Mouse (Mus musculus): ENCODE measurements at regions not wholly inside any gene's neighbourhood (a gene's known extent, or its start where the extent isn't known, plus 50 kb on each side); places are given as distances from the start of the nearest gene placed in this dataset.

DNA sequence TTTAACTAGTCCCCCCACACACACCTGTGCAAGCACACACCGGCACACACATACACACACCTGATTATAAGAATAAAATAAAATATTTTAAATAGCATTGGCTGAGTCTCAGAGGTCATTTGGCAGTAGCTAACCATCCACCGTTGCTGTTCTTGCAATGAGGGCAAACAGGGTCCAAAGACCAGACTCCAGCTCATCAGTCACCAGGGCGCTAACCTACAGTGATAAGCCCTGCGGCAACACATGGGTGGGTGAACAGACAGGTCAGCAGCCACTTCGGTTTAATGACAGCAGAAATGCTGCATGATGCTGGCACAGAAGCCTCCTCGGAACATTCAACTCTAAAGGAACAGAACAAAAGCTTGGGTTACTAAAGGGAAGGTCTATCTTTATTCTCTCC is 54.9 kb downstream of the Tas2r134 start:
- no peak for DNase-seq (ENCODE audit: extremely low spot score, low read depth, low spot score)

- no peak for DNase-seq (ENCODE audit: extremely low spot score, low read depth, low spot score)
Observed at GRCm38 (mm10) chr2:51682745-51683144, 55.4 kb downstream of the Tas2r134 start.

DNA sequence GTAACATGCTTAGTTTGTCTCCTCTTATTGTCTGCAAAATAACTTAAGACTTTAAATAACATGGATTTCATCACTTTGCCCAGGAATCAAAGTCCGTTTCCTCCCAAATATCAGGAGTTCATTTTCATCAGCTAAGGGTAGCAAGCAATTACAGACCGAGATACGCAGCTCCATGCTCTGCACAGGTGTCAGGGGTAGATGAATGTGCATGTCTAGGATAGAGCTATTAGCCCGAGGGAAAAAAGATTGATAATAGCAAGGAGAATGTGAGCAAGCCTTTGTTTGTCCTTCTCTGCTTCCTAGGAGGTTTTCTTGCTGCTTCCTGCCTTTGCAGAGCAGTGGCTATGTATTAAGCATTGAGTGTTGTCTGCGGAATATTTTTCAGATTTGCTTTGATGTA is 77.8 kb downstream of the Tas2r134 start:
- DNase-seq (ENCODE audit: extremely low spot score, low read depth, low spot score): no peak

DNA sequence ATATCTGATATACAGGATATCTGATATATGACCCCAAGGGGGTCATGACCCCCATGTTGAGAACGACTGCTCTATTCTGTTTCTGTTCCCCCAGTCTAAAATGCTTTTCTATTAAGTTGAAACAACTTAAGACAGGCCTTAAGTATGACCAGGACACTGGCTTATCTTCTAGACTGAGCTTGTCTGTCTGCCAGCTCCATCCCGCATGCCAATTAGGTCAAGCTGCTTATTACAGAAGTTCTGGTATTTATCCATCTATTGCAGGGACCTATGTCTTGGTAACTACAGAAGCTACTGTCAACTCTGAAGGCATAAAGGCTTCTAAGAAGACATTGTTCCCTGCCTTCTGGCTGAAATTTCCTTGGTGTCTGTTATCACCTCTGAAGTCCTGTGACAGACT is 81.4 kb downstream of the Tas2r134 start:
- DNase-seq (ENCODE audit: extremely low spot score, low read depth, low spot score): no peak

DNA sequence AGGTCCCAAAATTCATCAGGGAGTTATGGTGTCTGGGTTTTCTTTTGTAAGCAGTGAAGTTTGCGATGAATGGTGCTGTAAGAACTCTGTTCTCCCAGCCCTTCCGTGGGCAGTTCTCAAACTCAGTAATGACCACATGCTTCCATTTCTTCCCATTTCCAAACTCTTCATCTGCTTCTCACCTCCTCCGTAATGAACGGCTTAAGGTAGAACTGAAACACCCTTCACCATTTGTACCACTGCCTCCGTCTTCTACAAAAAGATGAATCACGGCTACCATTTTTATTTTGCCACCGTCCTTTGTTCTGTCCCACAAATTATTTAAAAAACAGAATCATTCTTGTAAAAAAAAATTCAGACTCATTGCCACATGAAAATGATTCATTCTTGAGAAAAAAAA is 85.3 kb downstream of the Tas2r134 start:
- no peak for DNase-seq (ENCODE audit: extremely low spot score, low read depth, low spot score)

GRCm38 (mm10) chr2:51730805-51731204 is 103.5 kb downstream of the Tas2r134 start:
- DNase-seq (ENCODE audit: extremely low spot score, low read depth, low spot score): no peak

DNA sequence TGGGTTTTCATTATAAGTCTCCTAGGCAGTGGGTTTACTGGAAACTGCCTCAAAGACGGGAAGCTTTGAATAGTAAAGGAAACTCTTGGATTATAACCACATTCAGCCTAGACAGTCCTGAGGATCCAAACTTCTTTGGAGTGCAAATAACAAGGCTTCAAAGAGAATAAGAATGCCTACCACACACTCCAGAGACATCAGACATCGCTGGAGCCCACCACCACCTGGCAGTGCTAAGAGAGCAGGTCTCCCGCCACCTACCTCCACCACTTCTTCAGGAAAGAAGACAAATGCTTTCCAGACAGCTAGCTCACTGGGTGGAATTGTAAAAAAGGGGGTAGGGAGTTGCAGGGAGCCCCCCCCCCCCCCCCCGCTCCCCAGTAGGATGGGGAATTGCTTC is 104.4 kb downstream of the Tas2r134 start:
- DNase-seq (ENCODE audit: extremely low spot score, low read depth, low spot score): no peak

DNA sequence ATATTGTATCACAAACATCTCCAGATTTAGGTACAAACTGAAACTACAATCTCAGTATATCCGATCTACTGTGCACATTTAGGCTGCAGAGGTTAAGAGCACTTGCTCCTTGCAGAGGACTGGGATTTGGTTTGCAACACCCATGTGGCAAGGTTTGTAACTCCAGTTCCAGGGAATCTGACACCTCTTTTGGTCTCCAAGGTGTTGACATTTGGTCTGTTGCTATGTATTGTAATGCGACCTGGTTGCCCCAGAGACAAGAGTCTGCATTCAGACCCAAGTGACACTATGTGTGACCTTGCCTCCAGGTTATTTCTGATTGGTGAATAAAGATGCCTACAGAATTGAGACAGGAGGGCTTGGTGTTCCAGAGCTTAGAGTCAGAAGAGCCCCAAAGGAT is 105.0 kb downstream of the Tas2r134 start:
- DNase-seq (ENCODE audit: extremely low spot score, low read depth, low spot score): no peak

- DNase-seq (ENCODE audit: extremely low spot score, low read depth, low spot score): no peak
Observed at GRCm38 (mm10) chr2:51733218-51733617, 105.9 kb downstream of the Tas2r134 start.

- no peak for DNase-seq (ENCODE audit: extremely low spot score, low read depth, low spot score)
Observed at GRCm38 (mm10) chr2:51736452-51736851, 109.1 kb downstream of the Tas2r134 start.

- no peak for DNase-seq (ENCODE audit: extremely low spot score, low read depth, low spot score)
Observed at GRCm38 (mm10) chr2:51747675-51748319, 120.5 kb downstream of the Tas2r134 start.

- no peak for DNase-seq (ENCODE audit: extremely low spot score, low read depth, low spot score)
Observed at GRCm38 (mm10) chr2:51749247-51749646, 121.9 kb downstream of the Tas2r134 start.

DNA sequence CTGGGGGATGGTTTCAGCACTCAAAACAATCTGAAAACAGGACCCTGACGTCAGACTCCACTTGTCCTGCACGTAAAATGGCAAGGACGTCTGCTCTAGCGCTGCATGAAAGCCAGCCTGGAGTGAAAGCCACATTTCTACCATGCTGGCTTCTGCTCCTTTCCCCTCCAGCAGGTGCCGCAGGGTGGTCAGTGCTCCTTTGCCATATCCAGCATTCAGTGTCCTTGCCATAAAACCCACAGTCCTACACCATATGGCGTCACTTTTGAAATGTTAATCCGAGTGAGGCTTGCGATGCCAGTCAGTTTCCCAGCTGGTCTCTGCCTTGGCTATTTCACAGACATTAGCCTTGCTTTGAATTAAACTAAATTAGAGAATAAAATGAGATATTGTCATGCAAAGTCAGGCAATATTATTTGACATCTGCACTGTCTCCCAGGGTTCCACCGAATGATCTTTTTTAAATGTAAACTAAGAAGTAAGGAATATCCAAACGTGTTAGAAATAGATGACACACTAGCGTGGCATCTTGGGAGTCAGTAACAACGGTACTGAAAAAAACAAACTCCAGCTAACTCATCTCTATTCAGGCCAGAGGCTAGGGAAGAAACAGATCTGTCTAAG is 125.7 kb downstream of the Tas2r134 start:
- no peak for DNase-seq (ENCODE audit: extremely low spot score, low read depth, low spot score)

GRCm38 (mm10) chr2:51753565-51754031 is 126.3 kb downstream of the Tas2r134 start:
- DNase-seq (ENCODE audit: extremely low spot score, low read depth, low spot score): no peak

GRCm38 (mm10) chr2:51757361-51757760 is 130.1 kb downstream of the Tas2r134 start:
- DNase-seq (ENCODE audit: extremely low spot score, low read depth, low spot score): no peak

- DNase-seq (ENCODE audit: extremely low spot score, low read depth, low spot score): no peak
Observed at GRCm38 (mm10) chr2:51758093-51758492, 130.8 kb downstream of the Tas2r134 start.

- DNase-seq (ENCODE audit: extremely low spot score, low read depth, low spot score): no peak
Observed at GRCm38 (mm10) chr2:51762866-51763265, 135.6 kb downstream of the Tas2r134 start.

- no peak for DNase-seq (ENCODE audit: extremely low spot score, low read depth, low spot score)
Observed at GRCm38 (mm10) chr2:51767507-51768135, 140.3 kb downstream of the Tas2r134 start.

- no peak for DNase-seq (ENCODE audit: extremely low spot score, low read depth, low spot score)
Observed at GRCm38 (mm10) chr2:51768298-51769271, 141.3 kb downstream of the Tas2r134 start.

DNA sequence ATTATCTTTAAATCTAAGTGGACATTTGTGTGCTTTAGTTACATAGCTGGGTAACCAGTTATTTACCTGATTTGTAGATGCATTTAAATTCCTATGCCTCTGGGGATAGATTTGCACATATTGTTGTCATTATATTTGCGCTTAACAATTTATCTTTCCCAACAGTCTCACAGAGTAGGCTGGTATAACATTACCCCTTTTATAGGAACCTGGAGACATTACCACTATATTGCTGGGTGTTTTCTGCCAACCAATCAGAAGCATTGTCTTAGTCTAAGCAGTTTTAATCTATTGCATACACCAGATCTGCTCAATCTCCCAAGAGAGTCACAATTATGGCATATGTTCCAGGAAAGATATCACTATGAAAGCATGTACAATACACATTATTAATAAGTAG is 149.8 kb downstream of the Rbm43 start:
- no peak for DNase-seq (ENCODE audit: extremely low spot score, low read depth, low spot score)

- DNase-seq (ENCODE audit: extremely low spot score, low read depth, low spot score): no peak
Observed at GRCm38 (mm10) chr2:51788896-51789295, 146.1 kb downstream of the Rbm43 start.

All from hindlimb bud, embryonic 11.5 days (tissue).